8 mouse cellular contexts compared by ENCODE assay signal in genomic region chr5:34186391-34186790, GRCm38 (mm10). TPM values are rescaled to one million over a fixed set of nuclear protein-coding genes. Genes with fewer than 3 reads are reported as not detected.
DNase-seq lines count a peak whose midpoint lies in the region; ATAC-seq and TF ChIP-seq lines count a peak whose summit lies in the region.

No protein-coding gene starts in this region.

- no peak for ATAC-seq in kidney, postnatal 0 days (replicated peaks; ENCODE audit: low FRiP score, low read depth)
- ATAC-seq in heart, embryonic 14.5 days (ENCODE audit: insufficient number of reproducible peaks, insufficient read depth, low FRiP score, low read depth) = no peak
- ATAC-seq in liver, embryonic 12.5 days = no peak
- no peak for ATAC-seq in stomach, embryonic 15.5 days (ENCODE audit: insufficient read depth, low FRiP score, low read depth)

- peaks cover 24% of the 10 kb centered on the region for H3K4me1 ChIP-seq in kidney, postnatal 0 days (replicated peaks; ENCODE audit: insufficient read depth, low read length)
- H3K4me1 ChIP-seq in brown adipose tissue, adult 24 weeks (ENCODE audit: control insufficient read depth, insufficient read depth, insufficient read length, low read length) = peaks cover 61% of the 10 kb centered on the region
- H3K4me1 ChIP-seq in heart, embryonic 14.5 days (ENCODE audit: control insufficient read depth in 2 of 2, insufficient read depth in 2 of 2, low read length in 2 of 2) = peaks cover 44 to 61% of the 10 kb centered on the region in 2 experiments
- peaks cover 30% of the 10 kb centered on the region for H3K4me1 ChIP-seq in liver, embryonic 12.5 days
- H3K4me1 ChIP-seq in stomach, embryonic 15.5 days = peaks cover 47% of the 10 kb centered on the region

- H3K36me3 ChIP-seq in kidney, postnatal 0 days (ENCODE audit: insufficient read depth, low read length) = no peaks in the 10 kb centered on the region
- H3K36me3 ChIP-seq in heart, embryonic 14.5 days (ENCODE audit: control insufficient read depth, insufficient read depth, low read length) = peaks cover 10% of the 10 kb centered on the region
- H3K36me3 ChIP-seq in liver, embryonic 12.5 days = peaks cover 1% of the 10 kb centered on the region; the same call in 1 of the 2 replicates
- H3K36me3 ChIP-seq in stomach, embryonic 15.5 days = 0 out of 2 replicates have a peak, but pooled peaks cover 5% of the 10 kb centered on the region

- peak overlapping the region; percentile 98 for H3K27ac ChIP-seq in kidney, postnatal 0 days
- peak overlapping the region; percentile 67 for H3K27ac ChIP-seq in brown adipose tissue, adult 24 weeks (replicated peaks; ENCODE audit: low read depth, low read length)
- H3K27ac ChIP-seq in heart, embryonic 14.5 days (replicated peaks in 1 of 2; ENCODE audit: control insufficient read depth in 1 of 2, insufficient read depth in 1 of 2, low read depth in 2 of 2, low read length in 2 of 2) = peak overlapping the region in 1 of 2 experiments; percentile 92; a peak in 1 of 4 replicates
- H3K27ac ChIP-seq in liver, embryonic 12.5 days = no peak overlapping the region; the same call in 1 of the 2 replicates
- peak overlapping the region; percentile 93 for H3K27ac ChIP-seq in stomach, embryonic 15.5 days

- no peak for TF ChIP-seq CTCF in kidney, postnatal 0 days (IDR thresholded peaks at IDR 0.05; ENCODE audit: low read depth)

- H3K9me3 ChIP-seq in kidney, postnatal 0 days (replicated peaks; ENCODE audit: low read length) = no peaks in the 10 kb centered on the region
- H3K9me3 ChIP-seq in heart, embryonic 14.5 days (ENCODE audit: control insufficient read depth, low read length) = no peaks in the 10 kb centered on the region
- no peaks in the 10 kb centered on the region for H3K9me3 ChIP-seq in liver, embryonic 12.5 days (replicated peaks)
- no peaks in the 10 kb centered on the region for H3K9me3 ChIP-seq in stomach, embryonic 15.5 days

- no peak for DNase-seq in kidney, postnatal 0 days (ENCODE audit: low spot score)
- no peak for DNase-seq in kidney, adult 8-10 months
- DNase-seq in Muller cell, postnatal 12 days (ENCODE audit: inconsistent ontology term) = no peak
- no peak for DNase-seq in left cerebral cortex, postnatal 25 days (ENCODE audit: low spot score in 2 of 2)

- intact Hi-C loops in left cerebral cortex, postnatal 25 days (cut with DNase I) = loop anchor here (2.0 kb wide), 2 partner anchors 18 to 190 kb away; partner anchors contain the start of genes Haus3 and Poln

- H3K9ac ChIP-seq in kidney, postnatal 0 days (ENCODE audit: low read depth, low read length) = peak overlapping the region; percentile 96
- peak overlapping the region; percentile 90 for H3K9ac ChIP-seq in heart, embryonic 14.5 days (ENCODE audit: low read length)
- peak overlapping the region; percentile 75 for H3K9ac ChIP-seq in liver, embryonic 12.5 days
- peak overlapping the region; percentile 72 for H3K9ac ChIP-seq in stomach, embryonic 15.5 days

- no peaks in the 10 kb centered on the region for H3K27me3 ChIP-seq in kidney, postnatal 0 days (ENCODE audit: insufficient read depth, low read length)
- H3K27me3 ChIP-seq in heart, embryonic 14.5 days (ENCODE audit: control insufficient read depth, insufficient read depth, low read length) = no peaks in the 10 kb centered on the region
- no peaks in the 10 kb centered on the region for H3K27me3 ChIP-seq in liver, embryonic 12.5 days (replicated peaks)
- H3K27me3 ChIP-seq in stomach, embryonic 15.5 days (replicated peaks) = no peaks in the 10 kb centered on the region

- peak overlapping the region; percentile 97 for H3K4me3 ChIP-seq in kidney, postnatal 0 days (replicated peaks; ENCODE audit: low read depth, low read length)
- H3K4me3 ChIP-seq in brown adipose tissue, adult 24 weeks (ENCODE audit: insufficient read depth, low read depth, low read length) = peak overlapping the region; percentile 95
- peak overlapping the region; percentile 86 to 94 for H3K4me3 ChIP-seq in heart, embryonic 14.5 days (ENCODE audit: control insufficient read depth in 1 of 2, insufficient read depth in 1 of 2, low read depth in 1 of 2, low read length in 2 of 2)
- peak overlapping the region; percentile 78 for H3K4me3 ChIP-seq in liver, embryonic 12.5 days
- peak overlapping the region; percentile 89 for H3K4me3 ChIP-seq in stomach, embryonic 15.5 days (replicated peaks)

- 42% methylated on average over 2 of the region's 2 CpGs for WGBS in kidney, postnatal 0 days
- 49% methylated on average over 2 of the region's 2 CpGs for WGBS in heart, embryonic 14.5 days
- 80% methylated on average over 2 of the region's 2 CpGs for WGBS in liver, embryonic 12.5 days (ENCODE audit: insufficient replicate concordance)
- 53% methylated on average over 2 of the region's 2 CpGs for WGBS in stomach, embryonic 15.5 days

- H3K4me2 ChIP-seq in kidney, postnatal 0 days (ENCODE audit: low read length) = peak overlapping the region; percentile 90
- H3K4me2 ChIP-seq in heart, embryonic 14.5 days (ENCODE audit: low read length) = peak overlapping the region; percentile 78
- peak overlapping the region; percentile 100 for H3K4me2 ChIP-seq in liver, embryonic 12.5 days
- peak overlapping the region; percentile 84 for H3K4me2 ChIP-seq in stomach, embryonic 15.5 days

RNA-seq across cellular contexts. Expression of gene Mxd4, which starts 1.1 kb away (rescaled TPM):
- polyA plus RNA-seq in kidney, postnatal 0 days (2015; fragmentation: Nextera tagmentation; extraction: Ambion mirVana) = 34.6 and 35.7 TPM in 2 replicates
- polyA plus RNA-seq in brown adipose tissue, adult 24 weeks (2012; ENCODE audit: insufficient read depth, insufficient read length, missing spikeins) = 69.9 and 70.6 TPM in 2 replicates
- 33.2 and 34.2 TPM in 2 replicates for polyA plus RNA-seq in heart, embryonic 14.5 days (2014; fragmentation: Nextera tagmentation; extraction: Ambion mirVana)
- 5.4 and 5.5 TPM in 2 replicates for polyA plus RNA-seq in liver, embryonic 12.5 days (2016; fragmentation: Nextera tagmentation; extraction: Ambion mirVana)
- polyA plus RNA-seq in stomach, embryonic 15.5 days (2015; fragmentation: Nextera tagmentation; extraction: Ambion mirVana) = 28.7 and 34.7 TPM in 2 replicates
- total RNA-seq in left cerebral cortex, postnatal 25 days (2021) = 10 to 100 TPM; 77.6 to 96.5 TPM

RNA-seq across cellular contexts. Expression of gene Haus3, which starts 17.1 kb away (rescaled TPM):
- polyA plus RNA-seq in kidney, postnatal 0 days (2015; fragmentation: Nextera tagmentation; extraction: Ambion mirVana) = 22.3 and 25.7 TPM in 2 replicates
- polyA plus RNA-seq in brown adipose tissue, adult 24 weeks (2012; ENCODE audit: insufficient read depth, insufficient read length, missing spikeins) = 24.5 and 28.1 TPM in 2 replicates
- polyA plus RNA-seq in heart, embryonic 14.5 days (2014; fragmentation: Nextera tagmentation; extraction: Ambion mirVana) = 18.4 and 20.0 TPM in 2 replicates
- polyA plus RNA-seq in liver, embryonic 12.5 days (2016; fragmentation: Nextera tagmentation; extraction: Ambion mirVana) = 38.0 and 39.8 TPM in 2 replicates
- 33.7 and 35.9 TPM in 2 replicates for polyA plus RNA-seq in stomach, embryonic 15.5 days (2015; fragmentation: Nextera tagmentation; extraction: Ambion mirVana)
- total RNA-seq in left cerebral cortex, postnatal 25 days (2021) = 1 to 10 TPM; 6.1 to 7.7 TPM

RNA-seq across cellular contexts. Expression of gene Poln, which starts 17.1 kb away (rescaled TPM):
- polyA plus RNA-seq in kidney, postnatal 0 days (2015; fragmentation: Nextera tagmentation; extraction: Ambion mirVana) = 0.23 and 0.55 TPM in 2 replicates
- polyA plus RNA-seq in brown adipose tissue, adult 24 weeks (2012; ENCODE audit: insufficient read depth, insufficient read length, missing spikeins) = 137 and 175 TPM in 2 replicates
- 0.47 and 1.0 TPM in 2 replicates for polyA plus RNA-seq in heart, embryonic 14.5 days (2014; fragmentation: Nextera tagmentation; extraction: Ambion mirVana)
- polyA plus RNA-seq in liver, embryonic 12.5 days (2016; fragmentation: Nextera tagmentation; extraction: Ambion mirVana) = 0.48 and 0.56 TPM in 2 replicates
- polyA plus RNA-seq in stomach, embryonic 15.5 days (2015; fragmentation: Nextera tagmentation; extraction: Ambion mirVana) = 0.81 and 0.92 TPM in 2 replicates
- total RNA-seq in left cerebral cortex, postnatal 25 days (2021) = 1 to 10 TPM; 1.7 to 1.8 TPM

Comparison
In these comparisons a context has a peak if more than half of its experiments do, and no peak if none do; other contexts are left out.
1. RNA of gene Poln, which starts 17.1 kb away (polyA plus RNA-seq): 137 to 175 TPM in brown adipose tissue, adult 24 weeks; 0.81 to 0.92 TPM in stomach, embryonic 15.5 days, 0.23 to 0.55 TPM in kidney, postnatal 0 days, 0.48 to 0.56 TPM in liver, embryonic 12.5 days and 0.47 to 1.0 TPM in heart, embryonic 14.5 days; every median in the first group is over 10 times any median in the second.
2. Peak in every context shown above with its lines, with median percentiles within 50 percentile points of each other: H3K4me2 ChIP-seq, H3K4me3 ChIP-seq and H3K9ac ChIP-seq.